Comparison of ENCODE assay signal across 10 mouse cellular contexts in the genomic region with DNA sequence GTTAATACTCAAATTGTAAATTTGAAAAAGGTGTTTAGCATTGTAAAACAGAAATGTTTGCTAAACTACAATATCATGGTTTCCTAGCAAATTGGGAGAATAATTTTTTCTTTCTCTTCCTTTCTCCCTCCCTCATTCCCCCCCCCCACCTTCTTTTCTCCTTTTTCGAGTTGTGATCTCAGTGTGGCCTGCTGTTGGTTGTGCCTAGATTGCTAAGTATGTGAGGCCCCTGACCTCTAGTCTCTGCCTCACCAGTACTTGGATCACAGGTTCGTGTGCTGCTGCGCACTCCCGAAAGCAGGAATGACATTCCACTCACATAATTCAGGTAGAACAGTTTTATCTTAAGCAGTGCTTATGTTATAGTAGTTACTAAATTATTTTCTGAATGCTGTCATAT. TPM values are rescaled to one million over a fixed set of nuclear protein-coding genes. Genes with fewer than 3 reads are reported as not detected.
DNase-seq lines count a peak whose midpoint lies in the region; ATAC-seq and TF ChIP-seq lines count a peak whose summit lies in the region.
"Had no signal": no experiment of that assay in that cellular context is flagged by ENCODE, and none has a peak within 500 bp of the region (broad histone marks: within the 10 kb centered on the region; RNA-seq: fewer than 3 reads in every experiment).

No protein-coding gene starts in this region.

- in situ Hi-C loops in ES-E14 (cut with MboI; ENCODE audit: low sequenced_read_pairs in 2 of 2, unreplicated experiment in 2 of 2), result no loop called here

- peaks cover 40% of the 10 kb centered on the region for H3K4me1 ChIP-seq in heart, embryonic 15.5 days (replicated peaks)
- H3K4me1 ChIP-seq in ES-E14 (ENCODE audit: control insufficient read depth in 2 of 2, insufficient read depth in 2 of 2, low read length in 2 of 2, poor library complexity in 1 of 2), result peaks cover 5 to 6% of the 10 kb centered on the region in 2 experiments; a peak in 2 of 4 replicates
- peaks cover 6% of the 10 kb centered on the region for H3K4me1 ChIP-seq in hindbrain, embryonic 16.5 days (ENCODE audit: control insufficient read depth, insufficient read depth, low read depth, low read length)

- no peak for ATAC-seq in heart, embryonic 15.5 days (replicated peaks; ENCODE audit: insufficient number of reproducible peaks, insufficient read depth, low FRiP score, low read depth)
- no peak for ATAC-seq in hindbrain, embryonic 16.5 days
- no peak for ATAC-seq in activated CD4-positive, CD25-positive, alpha-beta regulatory T cell, adult 4 months

- H3K9me3 ChIP-seq in heart, embryonic 15.5 days (replicated peaks), result no peaks in the 10 kb centered on the region
- H3K9me3 ChIP-seq in ES-E14 (ENCODE audit: control insufficient read depth, insufficient read depth, low read depth, low read length), result no peaks in the 10 kb centered on the region
- H3K9me3 ChIP-seq in hindbrain, embryonic 16.5 days (ENCODE audit: control insufficient read depth, low read length), result no peaks in the 10 kb centered on the region
- H3K9me3 ChIP-seq: limb, embryonic 15.5 days had no signal

- H3K4me3 ChIP-seq in heart, embryonic 15.5 days, result no peak overlapping the region
- peak overlapping the region; percentile 24 to 53; a peak in 2 of 4 replicates for H3K4me3 ChIP-seq in ES-E14 (ENCODE audit: insufficient read depth in 1 of 2, low read depth in 1 of 2, low read length in 2 of 2, poor library complexity in 1 of 2, severe bottlenecking in 1 of 2)
- no peak overlapping the region for H3K4me3 ChIP-seq in hindbrain, embryonic 16.5 days (ENCODE audit: low read length)

- H3K4me2 ChIP-seq in heart, embryonic 15.5 days, result 0 out of 2 replicates have a peak overlapping the region, but pooled peaks have one; percentile 27
- H3K4me2 ChIP-seq in hindbrain, embryonic 16.5 days (ENCODE audit: low read length), result peak overlapping the region; percentile 42
- H3K4me2 ChIP-seq: limb, embryonic 15.5 days had no signal

- DNase-seq in heart, postnatal 25 days (ENCODE audit: low spot score), result no peak
- DNase-seq in 416B (ENCODE audit: low read depth) (peak; percentile 57), ES-E14 (ENCODE audit: low read depth, low spot score) (no peak)
- no peak for DNase-seq in spleen, postnatal 10 days (ENCODE audit: low spot score in 2 of 2)
- DNase-seq in lung, postnatal 25 days (ENCODE audit: low spot score), result no peak

- H3K9ac ChIP-seq in heart, embryonic 15.5 days, result no peak overlapping the region
- peak overlapping the region; percentile 54; the same call in 1 of the 2 replicates for H3K9ac ChIP-seq in ES-E14 (ENCODE audit: insufficient read depth, low read depth, low read length, poor library complexity, severe bottlenecking)
- no peak overlapping the region for H3K9ac ChIP-seq in hindbrain, embryonic 16.5 days (ENCODE audit: low read depth, low read length)
- H3K9ac ChIP-seq: limb, embryonic 15.5 days had no signal

- intact Hi-C loops in heart, postnatal 25 days (cut with DNase I), result loop anchor here (1.0 to 2.0 kb wide), 2 partner anchors 13 to 15 kb away; no protein-coding TSS in a partner anchor

- WGBS in heart, embryonic 15.5 days, result 49% methylated on average over 4 of the region's 4 CpGs
- WGBS in hindbrain, embryonic 16.5 days, result 55% methylated on average over 4 of the region's 4 CpGs

- H3K27ac ChIP-seq in heart, embryonic 15.5 days, result peak overlapping the region; percentile 63; the same call in 1 of the 2 replicates
- H3K27ac ChIP-seq in ES-E14 (ENCODE audit: insufficient read depth, low read depth, low read length, poor library complexity, severe bottlenecking), result no peak overlapping the region; the same call in 1 of the 2 replicates
- no peak overlapping the region for H3K27ac ChIP-seq in hindbrain, embryonic 16.5 days (ENCODE audit: low read depth, low read length)
- H3K27ac ChIP-seq: limb, embryonic 15.5 days; stomach, postnatal 0 days had no signal

- H3K27me3 ChIP-seq in heart, embryonic 15.5 days, result no peaks in the 10 kb centered on the region
- no peaks in the 10 kb centered on the region for H3K27me3 ChIP-seq in hindbrain, embryonic 16.5 days (replicated peaks; ENCODE audit: control insufficient read depth, insufficient read depth, low read length)
- H3K27me3 ChIP-seq: limb, embryonic 15.5 days had no signal

- peaks cover 9% of the 10 kb centered on the region; the same call in 1 of the 2 replicates for H3K36me3 ChIP-seq in heart, embryonic 15.5 days
- peaks cover 2% of the 10 kb centered on the region for H3K36me3 ChIP-seq in ES-E14 (ENCODE audit: control insufficient read depth, insufficient read depth, low read length, poor library complexity, severe bottlenecking)
- no peaks in the 10 kb centered on the region for H3K36me3 ChIP-seq in hindbrain, embryonic 16.5 days (ENCODE audit: control insufficient read depth, insufficient read depth, low read length)

TF ChIP-seq in ES-E14, 5 proteins besides CTCF, POLR2A, EP300 and RAD21:
- TF ChIP-seq ZC3H11A (IDR thresholded peaks at IDR 0.05; ENCODE audit: borderline replicate concordance, low read depth, low read length) (no peak), HCFC1 (IDR thresholded peaks at IDR 0.05; ENCODE audit: borderline replicate concordance, insufficient read depth, low read length) (no peak)
TF ChIP-seq in ES-E14: peak in this region for 0.

RNA-seq across cellular contexts. Expression of a gene that starts 27.8 kb away (rescaled TPM):
- polyA plus RNA-seq in heart, embryonic 15.5 days (2015; fragmentation: Nextera tagmentation; extraction: Ambion mirVana), result 30.3 and 32.6 TPM in 2 replicates
- total RNA-seq in heart, postnatal 25 days (2021), result 10 to 100 TPM; 79.8 to 92.6 TPM
- total RNA-seq in ES-E14 (2012; rRNA removed), result 26.8 and 35.9 TPM in 2 replicates
- 30.4 and 33.9 TPM in 2 replicates for polyA plus RNA-seq in hindbrain, embryonic 16.5 days (2015; fragmentation: Nextera tagmentation; extraction: Ambion mirVana)
- polyA plus RNA-seq in activated CD4-positive, CD25-positive, alpha-beta regulatory T cell, adult 4 months (2017; shearing (Covaris generic)), result 10 to 100 TPM; 72.8 to 79.5 TPM

Comparison
In these comparisons a context has a peak if more than half of its experiments do, and no peak if none do; other contexts are left out.
1. H3K4me3 ChIP-seq: peak in ES-E14 (2 of 2); none in heart, embryonic 15.5 days (single experiment) and hindbrain, embryonic 16.5 days (single experiment).